Mouse (Mus musculus): ENCODE results near the gene Zcchc7.

DNA sequence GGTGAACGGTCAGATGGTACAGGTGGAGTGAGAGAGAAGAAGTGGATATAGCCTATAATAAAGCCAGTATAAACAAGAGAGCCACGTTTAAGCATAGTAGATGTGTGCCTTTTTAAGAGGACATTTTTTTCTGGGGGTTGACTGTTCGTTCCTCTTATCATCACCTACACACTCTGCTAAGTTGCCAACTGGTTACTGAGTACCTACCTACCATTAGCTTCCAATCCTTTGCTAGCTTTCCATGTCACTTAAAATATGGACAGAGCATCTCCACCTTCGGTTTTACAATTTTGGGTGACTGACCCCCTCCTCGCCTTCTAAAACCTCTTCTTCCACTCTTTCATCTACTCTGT is 167.4 kb downstream of the Zcchc7 start:
- no peak for TF ChIP-seq CTCF (IDR thresholded peaks at IDR 0.05; ENCODE audit: low read depth, low read length)
- no peak for TF ChIP-seq POLR2A (IDR thresholded peaks at IDR 0.05; ENCODE audit: insufficient read depth, low read length)

Measured in ES-Bruce4 (cell line).